Mouse (Mus musculus): ENCODE measurements around the gene Add3. TPM values are rescaled to one million over a fixed set of nuclear protein-coding genes. Genes with fewer than 3 reads are reported as not detected.
"Not testable (repeated sequence)": the region's sequence is repeated elsewhere in the genome, so short reads cannot be mapped to it uniquely, and the experiment has no call there.

Add3 gene
- total RNA-seq, 2 experiments from 2014 or later: 93.4 to 93.5 TPM

GRCm38 (mm10) chr19:53225249-53226070 is 85.2 kb downstream of the Add3 start:
- intact Hi-C loops (cut with DNase I); DNase-seq: not testable (repeated sequence)

GRCm38 (mm10) chr19:53226651-53227050 is 86.4 kb downstream of the Add3 start:
- DNase-seq: no peak
- intact Hi-C loops (cut with DNase I): no loop called here

- no peak for DNase-seq
- intact Hi-C loops (cut with DNase I): no loop called here
These were observed 88.0 kb downstream of the Add3 start for GRCm38 (mm10) chr19:53228064-53228794.

- DNase-seq: no peak
- intact Hi-C loops (cut with DNase I): no loop called here
These were observed 90.9 kb downstream of the Add3 start for GRCm38 (mm10) chr19:53230942-53231815.

GRCm38 (mm10) chr19:53233586-53233985 is 93.3 kb downstream of the Add3 start:
- intact Hi-C loops (cut with DNase I): no loop called here
- no peak for DNase-seq

GRCm38 (mm10) chr19:53241806-53242205 is 101.6 kb downstream of the Add3 start:
- DNase-seq: no peak
- intact Hi-C loops (cut with DNase I): loop anchor here (10.0 kb wide), 1 partner anchor 217 kb away; no protein-coding TSS in a partner anchor

GRCm38 (mm10) chr19:53243956-53244355 is 103.7 kb downstream of the Add3 start:
- no peak for DNase-seq
- intact Hi-C loops (cut with DNase I): loop anchor here (10.0 kb wide), 1 partner anchor 219 kb away; no protein-coding TSS in a partner anchor

GRCm38 (mm10) chr19:53247558-53247957 is 107.3 kb downstream of the Add3 start:
- intact Hi-C loops (cut with DNase I): loop anchor here (5.0 to 10.0 kb wide), 2 partner anchors 120 to 223 kb away; no protein-coding TSS in a partner anchor
- DNase-seq: no peak

GRCm38 (mm10) chr19:53248023-53248494 is 107.8 kb downstream of the Add3 start:
- DNase-seq: peak; percentile 27
- intact Hi-C loops (cut with DNase I): loop anchor here (5.0 to 10.0 kb wide), 2 partner anchors 119 to 223 kb away; no protein-coding TSS in a partner anchor

- intact Hi-C loops (cut with DNase I): no loop called here
- DNase-seq: no peak
These were observed 110.8 kb downstream of the Add3 start for GRCm38 (mm10) chr19:53251015-53251414.

GRCm38 (mm10) chr19:53251656-53252055 is 111.4 kb downstream of the Add3 start:
- no peak for DNase-seq
- intact Hi-C loops (cut with DNase I): no loop called here

- intact Hi-C loops (cut with DNase I): no loop called here
- DNase-seq: no peak
These were observed 112.1 kb downstream of the Add3 start for GRCm38 (mm10) chr19:53252111-53253028.

- intact Hi-C loops (cut with DNase I): no loop called here
- no peak for DNase-seq
These were observed 116.1 kb downstream of the Add3 start for GRCm38 (mm10) chr19:53256361-53256760.

GRCm38 (mm10) chr19:53256991-53257594 is 116.8 kb downstream of the Add3 start:
- DNase-seq: no peak
- intact Hi-C loops (cut with DNase I): no loop called here

GRCm38 (mm10) chr19:53257631-53258560 is 117.7 kb downstream of the Add3 start:
- intact Hi-C loops (cut with DNase I): no loop called here
- peak; percentile 42 for DNase-seq

- no peak for DNase-seq
- intact Hi-C loops (cut with DNase I): no loop called here
These were observed 118.7 kb downstream of the Add3 start for GRCm38 (mm10) chr19:53258740-53259506.

- peak; percentile 79 for DNase-seq
These were observed 119.3 kb downstream of the Add3 start for GRCm38 (mm10) chr19:53259541-53259940.

More at GRCm38 (mm10) chr19:53259541-53259940, 119.3 kb downstream of the Add3 start:
- intact Hi-C loops (cut with DNase I): no loop called here

Data from left cerebral cortex, postnatal 4 days (tissue).